Mouse (Mus musculus) inflammation-experienced regulatory T-cells, adult 6 months (primary cell): Measurements from ENCODE around the gene Olfr573-ps1. TPM values are rescaled to one million over a fixed set of nuclear protein-coding genes. Genes with fewer than 3 reads are reported as not detected.

ENCODE experiments used
- ATAC-seq: one replicate; pipeline ENCODE4 v1.8.0; 2017
- polyA plus RNA-seq, 3 experiments: library from polyadenylated mRNA; unstranded; fragments of 100-300 nt; shearing (Covaris generic); gene quantifications; one replicate each; pipeline ENCODE4 v1.2.1; 2017

Gene Olfr573-ps1
- polyA plus RNA-seq = not detected

DNA sequence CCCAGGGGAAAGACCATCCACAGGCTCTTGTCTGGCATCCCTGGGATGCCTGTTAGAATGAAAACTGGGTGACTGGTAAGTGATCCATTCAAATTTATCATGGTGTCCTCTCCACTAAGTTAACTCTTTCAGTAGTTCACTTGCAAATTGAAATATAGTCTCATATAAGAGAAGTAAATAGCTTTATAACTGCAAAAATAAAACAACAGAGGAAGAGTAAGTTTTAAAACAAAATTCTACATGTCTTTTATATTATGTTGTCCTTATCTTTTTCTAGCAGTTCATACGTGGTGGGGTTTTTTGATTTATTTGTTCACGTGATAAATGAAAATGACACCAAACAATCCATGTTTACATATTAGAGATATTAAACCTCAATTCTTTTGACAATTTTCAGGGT lies at the start of gene Olfr573-ps1:
Gene Olfr573-ps1 (minus strand): TSS at position 101 of the 400 bp plus-strand sequence.
- no peak for ATAC-seq

DNA sequence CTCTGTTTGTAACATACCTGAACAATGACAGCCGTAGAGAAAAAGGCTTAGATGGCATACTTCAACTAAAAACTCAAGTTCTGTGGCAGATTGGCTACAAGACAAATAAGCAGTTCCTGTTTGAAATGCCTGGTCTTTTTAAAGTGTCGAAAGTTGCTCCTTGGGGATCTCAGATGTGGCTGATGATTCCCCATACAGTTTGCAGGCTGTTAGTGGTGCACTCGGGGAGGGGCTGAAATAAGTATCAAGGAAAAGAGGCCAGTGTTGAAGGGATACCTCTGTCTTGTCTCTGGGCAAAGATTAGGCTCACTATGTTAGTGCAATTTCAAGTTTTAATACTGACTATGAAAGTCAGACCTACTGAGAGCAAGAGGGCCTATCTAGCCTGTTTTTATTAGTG lies 46.8 kb upstream of the Olfr573-ps1 start, which contains the start of gene Olfr578:
Gene Olfr578 (minus strand): TSS at position 101 of the 400 bp plus-strand sequence.
- ATAC-seq = no peak

- no peak for ATAC-seq
Measured at GRCm38 (mm10) chr7:102975843-102976242, 33.5 kb upstream of the Olfr573-ps1 start, which contains the start of gene Olfr577. TSS of gene Olfr577 (minus strand) at chr7:102975943.

GRCm38 (mm10) chr7:102974399-102974798 lies 32.0 kb upstream of the Olfr573-ps1 start:
- no peak for ATAC-seq

DNA sequence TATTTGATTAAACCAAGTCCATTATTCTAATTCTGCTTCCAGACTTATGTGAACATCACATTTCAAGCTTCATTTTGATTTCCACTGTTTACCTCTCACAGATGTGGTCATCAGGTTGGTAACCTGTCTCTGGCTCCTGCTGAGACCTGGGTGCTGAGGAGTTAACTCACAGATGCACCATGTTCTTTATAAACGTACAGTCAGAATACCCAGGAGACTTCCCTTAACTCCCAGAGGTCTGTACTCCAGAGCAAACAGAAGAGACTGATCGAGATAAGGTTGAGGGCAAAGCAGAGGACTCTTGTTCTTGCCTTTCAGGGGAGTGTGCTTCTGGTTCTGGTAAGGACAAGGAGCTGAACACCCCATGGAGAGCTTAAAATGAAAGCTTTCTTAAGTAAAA lies 20.0 kb upstream of the Olfr573-ps1 start, which contains the start of gene Olfr576:
Gene Olfr576 (plus strand): TSS at position 301 of the 400 bp plus-strand sequence.
- ATAC-seq = no peak

- no peak for ATAC-seq
Measured at GRCm38 (mm10) chr7:102958593-102958992, 16.2 kb upstream of the Olfr573-ps1 start, which contains the start of gene Olfr575. TSS of gene Olfr575 (minus strand) at chr7:102958775.

DNA sequence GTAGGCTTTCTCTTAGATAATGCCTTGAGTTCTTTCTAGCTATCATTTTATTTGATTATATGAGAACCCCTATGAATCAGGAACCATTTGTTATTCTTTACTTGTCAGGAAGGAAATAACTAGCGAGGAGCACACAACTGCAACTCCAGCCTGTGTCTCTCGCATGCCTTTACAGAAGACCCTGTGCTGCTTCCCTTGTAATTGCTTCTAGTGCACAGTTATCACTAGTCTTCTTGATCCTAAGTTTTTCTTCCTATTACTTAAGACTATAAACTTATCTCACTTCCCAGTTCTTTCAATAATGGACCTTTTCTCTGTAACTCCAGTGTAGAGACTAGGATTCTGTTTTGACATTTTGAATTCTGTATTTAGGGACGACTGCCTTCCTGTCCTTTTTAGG lies 15.8 kb upstream of the Olfr573-ps1 start:
- no peak for ATAC-seq

DNA sequence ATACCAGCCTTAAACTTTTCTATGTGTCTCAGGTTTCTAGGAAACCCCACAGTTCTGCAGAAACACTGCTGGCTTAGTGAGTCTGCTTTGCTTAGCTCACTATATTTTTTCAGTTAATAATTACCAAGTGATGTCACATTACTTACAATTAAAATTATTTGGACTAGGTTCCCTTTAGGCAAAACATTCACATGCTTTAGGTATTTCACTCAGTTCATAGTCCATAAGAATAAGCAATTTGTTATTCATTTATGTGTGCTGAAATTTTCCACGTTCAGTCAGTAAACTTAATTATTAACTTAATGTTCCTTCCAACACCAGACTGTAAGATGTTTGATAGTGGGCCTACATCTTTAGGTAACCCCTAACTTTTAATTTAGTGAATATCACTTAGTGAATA lies 8.4 kb upstream of the Olfr573-ps1 start:
- ATAC-seq = no peak

- ATAC-seq = no peak
Measured at GRCm38 (mm10) chr7:102948167-102948566, 5.8 kb upstream of the Olfr573-ps1 start, which contains the start of gene Olfr574. TSS of gene Olfr574 (plus strand) at chr7:102948467.

DNA sequence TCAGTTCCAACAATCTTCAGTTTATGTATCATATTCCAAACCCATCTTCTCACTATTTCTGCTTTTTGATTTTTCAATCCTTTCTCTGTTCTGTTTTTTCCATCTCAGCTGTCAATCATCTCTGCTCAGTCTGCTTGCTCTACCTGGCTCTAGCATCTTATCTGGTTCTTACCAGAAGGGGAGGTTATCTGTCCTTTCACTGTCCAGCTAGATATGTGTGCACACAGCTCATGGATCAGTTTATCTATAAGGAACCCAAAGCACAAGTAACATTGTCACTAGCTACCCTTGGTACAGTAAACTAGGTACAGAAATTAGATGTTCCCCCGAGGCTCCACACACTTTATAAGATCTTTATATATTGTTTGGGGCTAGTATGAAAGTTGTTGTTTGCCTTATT lies 1.0 kb upstream of the Olfr573-ps1 start:
- ATAC-seq = no peak

DNA sequence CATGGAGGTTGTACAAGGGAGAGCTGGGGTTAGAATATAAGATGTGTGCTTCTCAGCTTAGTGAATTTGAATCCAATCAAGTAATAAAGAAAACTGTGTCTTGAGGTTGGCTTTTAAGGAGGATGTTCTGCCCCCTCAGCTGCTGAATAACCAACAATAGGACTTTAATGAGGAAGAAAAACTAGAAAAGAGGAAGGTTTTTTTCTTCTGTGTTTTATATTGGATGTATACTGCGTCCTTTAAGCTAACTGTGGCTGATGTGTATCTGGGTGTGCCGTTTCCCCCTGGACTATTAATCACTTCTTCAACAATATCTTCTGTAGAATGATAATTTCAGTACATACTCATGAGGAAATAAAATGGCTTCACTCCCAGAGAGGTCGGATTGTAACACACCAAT lies 15.3 kb downstream of the Olfr573-ps1 start:
- ATAC-seq = no peak

DNA sequence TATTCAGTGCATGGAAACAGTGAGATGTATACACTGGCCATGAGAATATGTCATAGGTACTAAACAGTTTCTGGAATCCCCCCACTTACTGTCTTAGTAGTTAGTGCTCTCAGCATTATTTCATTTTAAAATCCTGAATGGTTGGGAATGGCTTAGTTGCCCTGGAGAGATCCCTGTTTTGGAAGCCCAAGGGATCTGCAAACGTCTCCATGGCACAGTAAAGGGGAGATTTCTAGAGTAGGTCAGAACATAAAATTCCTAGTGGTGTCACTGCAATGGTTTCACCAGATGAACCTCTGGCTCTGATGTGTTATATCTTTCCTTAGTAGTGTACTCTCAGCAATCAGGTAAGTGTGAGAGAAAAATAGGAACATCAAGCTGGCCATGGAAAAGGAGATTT lies 18.3 kb downstream of the Olfr573-ps1 start, which contains the start of gene Olfr572:
Gene Olfr572 (plus strand): TSS at position 301 of the 400 bp plus-strand sequence.
- ATAC-seq = no peak

GRCm38 (mm10) chr7:102919632-102920031 lies 22.7 kb downstream of the Olfr573-ps1 start:
- no peak for ATAC-seq

DNA sequence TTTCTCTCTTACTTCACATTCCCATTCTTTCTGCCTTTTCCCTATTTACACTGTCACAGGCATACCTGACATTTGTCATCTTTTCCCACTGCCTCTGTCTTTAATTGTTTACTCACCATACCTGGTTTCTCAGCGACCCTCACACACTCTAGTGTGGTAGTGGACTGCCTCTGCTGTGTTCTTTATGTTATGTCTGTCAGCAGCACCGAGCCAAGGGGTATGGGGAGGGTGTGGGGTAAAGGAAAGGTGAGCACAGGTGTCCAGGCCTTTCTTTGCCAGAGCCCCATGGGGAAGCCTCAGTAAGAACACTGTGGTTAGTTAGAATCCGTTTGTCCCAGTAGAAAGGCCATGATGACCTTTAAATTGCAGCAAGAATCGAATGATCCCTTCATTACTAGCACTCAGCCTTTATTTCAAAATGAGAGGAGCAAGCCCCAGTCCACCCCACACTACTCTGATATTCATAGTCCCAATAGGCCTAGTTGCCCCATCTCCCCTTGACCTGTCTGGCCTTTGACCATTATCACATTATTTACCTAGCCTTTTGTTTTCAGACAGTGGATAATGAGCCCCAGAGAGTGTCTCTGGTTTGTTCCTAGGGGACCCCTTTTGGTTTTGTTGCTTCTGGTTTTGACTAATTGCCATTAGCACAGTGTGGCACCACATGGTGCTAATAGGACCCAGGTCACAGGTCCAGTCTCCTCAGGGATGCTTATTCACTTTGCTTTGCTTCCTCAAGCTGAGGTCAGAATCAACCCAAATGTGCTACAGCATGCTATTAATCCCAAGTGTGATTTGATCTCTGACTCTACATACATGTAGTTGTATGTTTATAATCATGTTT lies 25.1 kb downstream of the Olfr573-ps1 start, which contains the start of gene Olfr571:
Gene Olfr571 (minus strand): TSS at position 505 of the 844 bp plus-strand sequence.
- no peak for ATAC-seq

GRCm38 (mm10) chr7:102916405-102916804 lies 26.0 kb downstream of the Olfr573-ps1 start:
- ATAC-seq = no peak

DNA sequence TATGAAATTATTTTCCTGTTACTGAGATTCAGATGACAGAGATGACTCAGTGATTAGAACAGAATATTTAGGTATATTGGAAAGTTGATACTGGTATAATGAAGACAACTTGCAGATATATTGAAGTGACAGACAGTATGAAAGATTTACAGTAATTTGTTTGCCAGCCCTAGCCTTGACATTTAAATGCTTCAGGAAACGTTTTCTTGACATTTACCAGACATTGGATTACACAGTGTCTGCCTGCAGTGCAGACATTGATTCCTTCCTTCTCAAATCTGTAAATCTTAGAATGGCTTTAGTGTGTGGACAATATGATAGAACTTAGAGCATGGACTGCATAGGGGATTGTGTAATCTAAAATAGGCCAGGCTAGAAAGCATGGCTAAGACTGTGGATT lies 27.1 kb downstream of the Olfr573-ps1 start:
- ATAC-seq = no peak

Other genes starting within 250 kb of the Olfr573-ps1 start
- not detected for gene Olfr557, start 246.7 kb downstream of the Olfr573-ps1 start, polyA plus RNA-seq
- gene Olfr558, start 240.4 kb downstream of the Olfr573-ps1 start, polyA plus RNA-seq = not detected
- gene Olfr33, start 223.5 kb downstream of the Olfr573-ps1 start, polyA plus RNA-seq = not detected
- not detected for gene Olfr559, start 215.1 kb downstream of the Olfr573-ps1 start, polyA plus RNA-seq
- not detected for gene Olfr560, start 183.2 kb downstream of the Olfr573-ps1 start, polyA plus RNA-seq
- not detected for gene Olfr78, start 183.1 kb downstream of the Olfr573-ps1 start, polyA plus RNA-seq
- gene Olfr561, start 171.4 kb downstream of the Olfr573-ps1 start, polyA plus RNA-seq = not detected
- gene Olfr564, start 139.1 kb downstream of the Olfr573-ps1 start, polyA plus RNA-seq = not detected
- not detected for gene Olfr566, start 83.8 kb downstream of the Olfr573-ps1 start, polyA plus RNA-seq
- not detected for gene Olfr568, start 65.5 kb downstream of the Olfr573-ps1 start, polyA plus RNA-seq
- gene Olfr569, start 51.7 kb downstream of the Olfr573-ps1 start, polyA plus RNA-seq = not detected
- not detected for gene Olfr570, start 48.0 kb downstream of the Olfr573-ps1 start, polyA plus RNA-seq
- gene Olfr571, start 25.0 kb downstream of the Olfr573-ps1 start, polyA plus RNA-seq = not detected
- gene Olfr572, start 18.2 kb downstream of the Olfr573-ps1 start, polyA plus RNA-seq = not detected
- not detected for gene Olfr574, start 5.9 kb upstream of the Olfr573-ps1 start, polyA plus RNA-seq
- not detected for gene Olfr575, start 16.2 kb upstream of the Olfr573-ps1 start, polyA plus RNA-seq
- not detected for gene Olfr576, start 20.1 kb upstream of the Olfr573-ps1 start, polyA plus RNA-seq
- gene Olfr577, start 33.4 kb upstream of the Olfr573-ps1 start, polyA plus RNA-seq = not detected
- not detected for gene Olfr578, start 46.7 kb upstream of the Olfr573-ps1 start, polyA plus RNA-seq
- gene Olfr582, start 95.4 kb upstream of the Olfr573-ps1 start, polyA plus RNA-seq = not detected
- gene Olfr583, start 108.7 kb upstream of the Olfr573-ps1 start, polyA plus RNA-seq = not detected
- not detected for gene Olfr584, start 139.3 kb upstream of the Olfr573-ps1 start, polyA plus RNA-seq
- not detected for gene Olfr585, start 155.1 kb upstream of the Olfr573-ps1 start, polyA plus RNA-seq
- gene Olfr586, start 183.1 kb upstream of the Olfr573-ps1 start, polyA plus RNA-seq = not detected
- gene Olfr588-ps1, start 198.3 kb upstream of the Olfr573-ps1 start, polyA plus RNA-seq = under 1 TPM in 1 of 3 experiments, not detected in 2; 0.16 TPM
- gene Olfr589, start 213.8 kb upstream of the Olfr573-ps1 start, polyA plus RNA-seq = not detected
- gene Olfr591, start 235.8 kb upstream of the Olfr573-ps1 start, polyA plus RNA-seq = under 1 TPM in 1 of 3 experiments, not detected in 2; 0.28 TPM
- gene Olfr592, start 242.2 kb upstream of the Olfr573-ps1 start, polyA plus RNA-seq = under 1 TPM in 1 of 3 experiments, not detected in 2; 0.06 TPM